ENCODE assay signal across 11 mouse cellular contexts in genomic region chr2:4018909-4019308, GRCm38 (mm10). TPM values are rescaled to one million over a fixed set of nuclear protein-coding genes. Genes with fewer than 3 reads are reported as not detected.
DNase-seq lines count a peak whose midpoint lies in the region; ATAC-seq and TF ChIP-seq lines count a peak whose summit lies in the region.
"Had no signal": no experiment of that assay in that cellular context is flagged by ENCODE, and none has a peak within 500 bp of the region (broad histone marks: within the 10 kb centered on the region; RNA-seq: fewer than 3 reads in every experiment).

No protein-coding gene starts in this region.

- no peaks in the 10 kb centered on the region for H3K27me3 ChIP-seq in forebrain, embryonic 15.5 days
- no peaks in the 10 kb centered on the region for H3K27me3 ChIP-seq in forebrain, embryonic 11.5 days (ENCODE audit: control insufficient read depth, insufficient read depth, low read length)
- H3K27me3 ChIP-seq in midbrain, embryonic 10.5 days (ENCODE audit: low read depth, poor library complexity, severe bottlenecking), result no peaks in the 10 kb centered on the region; the same call in 1 of the 2 replicates

- H3K4me1 ChIP-seq in forebrain, embryonic 15.5 days, result peaks cover 22% of the 10 kb centered on the region
- peaks cover 4% of the 10 kb centered on the region for H3K4me1 ChIP-seq in forebrain, embryonic 11.5 days (replicated peaks; ENCODE audit: control insufficient read depth, insufficient read depth, low read length)
- peaks cover 23% of the 10 kb centered on the region for H3K4me1 ChIP-seq in midbrain, embryonic 10.5 days
- no peaks in the 10 kb centered on the region for H3K4me1 ChIP-seq in lung, adult 2 months (ENCODE audit: control insufficient read depth, insufficient read depth, low read length)

- peak overlapping the region; percentile 37; the same call in 1 of the 2 replicates for H3K9ac ChIP-seq in forebrain, embryonic 15.5 days (replicated peaks)
- no peak overlapping the region for H3K9ac ChIP-seq in forebrain, embryonic 11.5 days (ENCODE audit: low read length)

- TF ChIP-seq CTCF in lung, adult 2 months (IDR thresholded peaks at IDR 0.05; ENCODE audit: insufficient read depth, low read length), result no peak

- peak overlapping the region; percentile 35 for H3K4me3 ChIP-seq in forebrain, embryonic 15.5 days
- H3K4me3 ChIP-seq in forebrain, embryonic 11.5 days (ENCODE audit: low read depth, low read length), result no peak overlapping the region
- H3K4me3 ChIP-seq in midbrain, embryonic 10.5 days, result peak overlapping the region; percentile 30; the same call in 1 of the 2 replicates
- no peak overlapping the region for H3K4me3 ChIP-seq in lung, adult 2 months (replicated peaks; ENCODE audit: extremely low read depth, low read depth, low read length)

- no peak for TF ChIP-seq POLR2A in lung, adult 2 months (IDR thresholded peaks at IDR 0.05; ENCODE audit: borderline replicate concordance, extremely low read depth, low read depth, low read length)

- no peak for DNase-seq in forebrain, embryonic 11.5 days (ENCODE audit: low spot score)
- peak; percentile 57 for DNase-seq in retina, postnatal 1 day
- no peak for DNase-seq in retina, embryonic 14.5 days (ENCODE audit: low spot score)
- DNase-seq in midbrain, embryonic 10.5 days (ENCODE audit: low spot score), result peak; percentile 25
- DNase-seq in c-Kit-positive CD71-positive TER-119-positive erythroid progenitor cells, embryonic 14.5 days (ENCODE audit: low spot score), result no peak
- DNase-seq in lung, adult 2 months, result no peak
- no peak for DNase-seq in thymus, postnatal 25 days
- DNase-seq: B cell, adult 2 months; gastrocnemius, postnatal 36 days had no signal

- no peaks in the 10 kb centered on the region for H3K9me3 ChIP-seq in forebrain, embryonic 15.5 days
- no peaks in the 10 kb centered on the region for H3K9me3 ChIP-seq in forebrain, embryonic 11.5 days (ENCODE audit: control insufficient read depth, low read length)
- H3K9me3 ChIP-seq in midbrain, embryonic 10.5 days (replicated peaks), result no peaks in the 10 kb centered on the region

- 71% methylated on average over 4 of the region's 4 CpGs for WGBS in forebrain, embryonic 15.5 days
- WGBS in forebrain, embryonic 11.5 days, result 75% methylated on average over 4 of the region's 4 CpGs
- WGBS in midbrain, embryonic 10.5 days, result 57% methylated on average over 4 of the region's 4 CpGs
- 58% methylated on average over 4 of the region's 4 CpGs for WGBS in lung, adult 2 months

- H3K4me2 ChIP-seq in forebrain, embryonic 15.5 days (replicated peaks), result peak overlapping the region; percentile 31
- no peak overlapping the region for H3K4me2 ChIP-seq in forebrain, embryonic 11.5 days (ENCODE audit: low read depth, low read length, severe bottlenecking)
- H3K4me2 ChIP-seq: liver, embryonic 11.5 days had no signal

- H3K36me3 ChIP-seq in forebrain, embryonic 15.5 days, result no peaks in the 10 kb centered on the region
- H3K36me3 ChIP-seq in forebrain, embryonic 11.5 days (ENCODE audit: control insufficient read depth, insufficient read depth, low read length), result no peaks in the 10 kb centered on the region
- H3K36me3 ChIP-seq in midbrain, embryonic 10.5 days, result no peaks in the 10 kb centered on the region

- no peak overlapping the region for H3K27ac ChIP-seq in forebrain, embryonic 15.5 days (replicated peaks)
- H3K27ac ChIP-seq in forebrain, embryonic 11.5 days (ENCODE audit: low read depth, low read length), result no peak overlapping the region
- H3K27ac ChIP-seq in midbrain, embryonic 10.5 days (replicated peaks), result peak overlapping the region; percentile 78; the same call in 1 of the 2 replicates

- no peak for ATAC-seq in forebrain, embryonic 15.5 days (replicated peaks)
- ATAC-seq in forebrain, embryonic 11.5 days (replicated peaks; ENCODE audit: low FRiP score), result no peak

RNA-seq across cellular contexts. Expression of gene Frmd4a, which starts 1.4 kb away (rescaled TPM):
- 72.7 and 76.4 TPM in 2 replicates for polyA plus RNA-seq in forebrain, embryonic 15.5 days (2015; fragmentation: Nextera tagmentation; extraction: Ambion mirVana)
- polyA plus RNA-seq in forebrain, embryonic 11.5 days (2014; fragmentation: Nextera tagmentation; extraction: Ambion mirVana), result 44.0 and 50.3 TPM in 2 replicates
- polyA plus RNA-seq in midbrain, embryonic 10.5 days (2016; fragmentation: Nextera tagmentation; extraction: Ambion mirVana), result 33.1 and 38.5 TPM in 2 replicates
- polyA plus RNA-seq in lung, adult 2 months (2012; rRNA removed), result 46.5 and 49.6 TPM in 2 replicates

Comparison
In these comparisons a context has a peak if more than half of its experiments do, and no peak if none do; other contexts are left out.
1. H3K4me3 ChIP-seq: peak in forebrain, embryonic 15.5 days (single experiment) and midbrain, embryonic 10.5 days (single experiment); none in forebrain, embryonic 11.5 days (single experiment) and lung, adult 2 months (single experiment).
2. DNase-seq: peak in retina, postnatal 1 day (single experiment) and midbrain, embryonic 10.5 days (single experiment); none in forebrain, embryonic 11.5 days (single experiment), retina, embryonic 14.5 days (single experiment), c-Kit-positive CD71-positive TER-119-positive erythroid progenitor cells, embryonic 14.5 days (single experiment), lung, adult 2 months (single experiment) and thymus, postnatal 25 days (single experiment).